Comparison of ENCODE assay signal across 7 mouse cellular contexts in the genomic region with DNA sequence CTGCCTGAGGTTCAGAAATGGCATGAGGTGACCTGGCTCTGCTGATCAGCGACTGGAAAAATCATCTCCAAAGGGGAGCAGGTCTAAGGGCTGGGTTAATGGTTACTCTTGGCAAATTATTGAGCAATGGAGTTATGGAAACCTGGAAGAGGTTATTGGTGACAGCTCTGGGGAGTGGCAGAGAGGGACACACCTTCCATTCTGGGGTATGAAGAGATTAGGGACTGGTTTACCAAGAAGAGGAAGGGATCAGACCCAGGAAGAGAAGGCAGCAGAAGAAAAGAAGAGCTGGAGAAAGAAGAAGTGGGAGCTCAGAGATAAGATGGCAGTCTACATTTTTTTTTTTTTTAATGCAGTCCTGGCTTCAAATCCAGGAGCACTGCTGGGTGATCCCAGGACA. TPM values are rescaled to one million over a fixed set of nuclear protein-coding genes. Genes with fewer than 3 reads are reported as not detected.
DNase-seq lines count a peak whose midpoint lies in the region; ATAC-seq lines count a peak whose summit lies in the region.

No protein-coding gene starts in this region.

- no peaks in the 10 kb centered on the region for H3K9me3 ChIP-seq in midbrain, embryonic 11.5 days (ENCODE audit: control insufficient read depth, low read length)
- H3K9me3 ChIP-seq in midbrain, embryonic 16.5 days (replicated peaks; ENCODE audit: control insufficient read depth, low read length, poor library complexity, severe bottlenecking): no peaks in the 10 kb centered on the region
- H3K9me3 ChIP-seq in stomach, embryonic 15.5 days: no peaks in the 10 kb centered on the region

- H3K4me1 ChIP-seq in midbrain, embryonic 11.5 days (ENCODE audit: control insufficient read depth, insufficient read depth, low read length): peaks cover 52% of the 10 kb centered on the region
- H3K4me1 ChIP-seq in midbrain, embryonic 16.5 days (ENCODE audit: control insufficient read depth, insufficient read depth, low read length): peaks cover 11% of the 10 kb centered on the region
- peaks cover 44% of the 10 kb centered on the region for H3K4me1 ChIP-seq in stomach, embryonic 15.5 days

- H3K4me2 ChIP-seq in midbrain, embryonic 11.5 days: no peak overlapping the region
- no peak overlapping the region for H3K4me2 ChIP-seq in midbrain, embryonic 16.5 days (ENCODE audit: low read length)
- peak overlapping the region; percentile 98 for H3K4me2 ChIP-seq in stomach, embryonic 15.5 days

- peak overlapping the region; percentile 57 for H3K27ac ChIP-seq in midbrain, embryonic 11.5 days (ENCODE audit: low read depth, low read length)
- no peak overlapping the region for H3K27ac ChIP-seq in midbrain, embryonic 16.5 days (ENCODE audit: low read length)
- H3K27ac ChIP-seq in stomach, embryonic 15.5 days: peak overlapping the region; percentile 98

- H3K27me3 ChIP-seq in midbrain, embryonic 11.5 days (ENCODE audit: control insufficient read depth, insufficient read depth, low read length): no peaks in the 10 kb centered on the region
- H3K27me3 ChIP-seq in midbrain, embryonic 16.5 days (ENCODE audit: control insufficient read depth, insufficient read depth, low read depth, low read length): no peaks in the 10 kb centered on the region
- H3K27me3 ChIP-seq in stomach, embryonic 15.5 days (replicated peaks): no peaks in the 10 kb centered on the region

- H3K36me3 ChIP-seq in midbrain, embryonic 11.5 days (ENCODE audit: control insufficient read depth, insufficient read depth, low read length): peaks cover 1% of the 10 kb centered on the region; the same call in 1 of the 2 replicates
- H3K36me3 ChIP-seq in midbrain, embryonic 16.5 days (ENCODE audit: control insufficient read depth, insufficient read depth, low read length): no peaks in the 10 kb centered on the region
- peaks cover 1% of the 10 kb centered on the region; the same call in 1 of the 2 replicates for H3K36me3 ChIP-seq in stomach, embryonic 15.5 days

- no peak overlapping the region for H3K4me3 ChIP-seq in midbrain, embryonic 11.5 days (ENCODE audit: low read depth, low read length)
- H3K4me3 ChIP-seq in midbrain, embryonic 16.5 days (ENCODE audit: low read depth, low read length): no peak overlapping the region
- no peak overlapping the region; the same call in 1 of the 2 replicates for H3K4me3 ChIP-seq in stomach, embryonic 15.5 days (replicated peaks)

- 66% methylated on average over 1 of the region's 1 CpGs for WGBS in midbrain, embryonic 11.5 days
- WGBS in midbrain, embryonic 16.5 days: 64% methylated on average over 1 of the region's 1 CpGs
- WGBS in stomach, embryonic 15.5 days: 31% methylated on average over 1 of the region's 1 CpGs

- no peak for DNase-seq in midbrain, embryonic 11.5 days (ENCODE audit: low spot score, missing footprints)
- peak; percentile 62 to 79 for DNase-seq in kidney, postnatal 25 days
- DNase-seq in frontal cortex, adult 2 months (ENCODE audit: extremely low spot score in 1 of 2, low spot score in 1 of 2): no peak
- DNase-seq in embryo, embryonic 10 days (ENCODE audit: low spot score): no peak

- no peak for ATAC-seq in midbrain, embryonic 11.5 days (ENCODE audit: low FRiP score)
- no peak for ATAC-seq in midbrain, embryonic 16.5 days
- ATAC-seq in granulocyte monocyte progenitor cell, adult 5-6 weeks (replicated peaks; ENCODE audit: poor library complexity, severe bottlenecking): peak; percentile 7; the same call in 1 of the 2 replicates
- no peak for ATAC-seq in stomach, embryonic 15.5 days (ENCODE audit: insufficient read depth, low FRiP score, low read depth)

- H3K9ac ChIP-seq in midbrain, embryonic 11.5 days (ENCODE audit: low read length): 0 out of 2 replicates have a peak overlapping the region, but pooled peaks have one; percentile 9
- no peak overlapping the region for H3K9ac ChIP-seq in midbrain, embryonic 16.5 days (ENCODE audit: low read depth, low read length)
- H3K9ac ChIP-seq in stomach, embryonic 15.5 days: no peak overlapping the region

RNA-seq across cellular contexts. Expression of gene Msh5, which starts 1.1 kb away (rescaled TPM):
- 5.0 and 5.2 TPM in 2 replicates for polyA plus RNA-seq in midbrain, embryonic 11.5 days (2014; fragmentation: Nextera tagmentation; extraction: Ambion mirVana)
- 1.9 and 2.4 TPM in 2 replicates for polyA plus RNA-seq in midbrain, embryonic 16.5 days (2015; fragmentation: Nextera tagmentation; extraction: Ambion mirVana)
- 0.19 and 6.8 TPM in 2 replicates for total RNA-seq in granulocyte monocyte progenitor cell, adult 5-6 weeks (2014; fragmentation: Nextera tagmentation)
- total RNA-seq in granulocyte monocyte progenitor cell, adult 5-6 weeks (2017): 0.62 and 3.6 TPM in 2 replicates
- polyA plus RNA-seq in stomach, embryonic 15.5 days (2015; fragmentation: Nextera tagmentation; extraction: Ambion mirVana): 3.8 and 4.8 TPM in 2 replicates
- polyA plus RNA-seq in frontal cortex, adult 2 months (2012; rRNA removed): 1.5 and 2.0 TPM in 2 replicates

RNA-seq across cellular contexts. Expression of gene Clic1, which starts 2.1 kb away (rescaled TPM):
- polyA plus RNA-seq in midbrain, embryonic 11.5 days (2014; fragmentation: Nextera tagmentation; extraction: Ambion mirVana): 73.8 and 83.9 TPM in 2 replicates
- polyA plus RNA-seq in midbrain, embryonic 16.5 days (2015; fragmentation: Nextera tagmentation; extraction: Ambion mirVana): 51.2 and 54.7 TPM in 2 replicates
- total RNA-seq in granulocyte monocyte progenitor cell, adult 5-6 weeks (2014; fragmentation: Nextera tagmentation): 231 and 245 TPM in 2 replicates
- total RNA-seq in granulocyte monocyte progenitor cell, adult 5-6 weeks (2017): 268 and 347 TPM in 2 replicates
- 361 and 363 TPM in 2 replicates for polyA plus RNA-seq in stomach, embryonic 15.5 days (2015; fragmentation: Nextera tagmentation; extraction: Ambion mirVana)
- 26.4 and 28.5 TPM in 2 replicates for polyA plus RNA-seq in frontal cortex, adult 2 months (2012; rRNA removed)

RNA-seq across cellular contexts. Expression of gene Ddah2, which starts 11.1 kb away (rescaled TPM):
- polyA plus RNA-seq in midbrain, embryonic 11.5 days (2014; fragmentation: Nextera tagmentation; extraction: Ambion mirVana): 614 and 653 TPM in 2 replicates
- 312 and 341 TPM in 2 replicates for polyA plus RNA-seq in midbrain, embryonic 16.5 days (2015; fragmentation: Nextera tagmentation; extraction: Ambion mirVana)
- total RNA-seq in granulocyte monocyte progenitor cell, adult 5-6 weeks (2014; fragmentation: Nextera tagmentation): 3.4 TPM in 1 of 2 replicates, not detected in the other
- 0.57 and 3.7 TPM in 2 replicates for total RNA-seq in granulocyte monocyte progenitor cell, adult 5-6 weeks (2017)
- 210 and 216 TPM in 2 replicates for polyA plus RNA-seq in stomach, embryonic 15.5 days (2015; fragmentation: Nextera tagmentation; extraction: Ambion mirVana)
- polyA plus RNA-seq in frontal cortex, adult 2 months (2012; rRNA removed): 40.8 and 42.8 TPM in 2 replicates

RNA-seq across cellular contexts. Expression of gene Ly6g6c, which starts 17.5 kb away (rescaled TPM):
- not detected in 2 replicates for polyA plus RNA-seq in midbrain, embryonic 11.5 days (2014; fragmentation: Nextera tagmentation; extraction: Ambion mirVana)
- 0.30 TPM in 1 of 2 replicates, not detected in the other for polyA plus RNA-seq in midbrain, embryonic 16.5 days (2015; fragmentation: Nextera tagmentation; extraction: Ambion mirVana)
- not detected in 2 replicates for total RNA-seq in granulocyte monocyte progenitor cell, adult 5-6 weeks (2014; fragmentation: Nextera tagmentation)
- total RNA-seq in granulocyte monocyte progenitor cell, adult 5-6 weeks (2017): not detected in 2 replicates
- polyA plus RNA-seq in stomach, embryonic 15.5 days (2015; fragmentation: Nextera tagmentation; extraction: Ambion mirVana): 6.2 and 17.2 TPM in 2 replicates
- polyA plus RNA-seq in frontal cortex, adult 2 months (2012; rRNA removed): not detected in 2 replicates

RNA-seq across cellular contexts. Expression of gene Mpig6b, which starts 18.3 kb away (rescaled TPM):
- 0.76 and 0.89 TPM in 2 replicates for polyA plus RNA-seq in midbrain, embryonic 11.5 days (2014; fragmentation: Nextera tagmentation; extraction: Ambion mirVana)
- 0.12 and 0.15 TPM in 2 replicates for polyA plus RNA-seq in midbrain, embryonic 16.5 days (2015; fragmentation: Nextera tagmentation; extraction: Ambion mirVana)
- total RNA-seq in granulocyte monocyte progenitor cell, adult 5-6 weeks (2014; fragmentation: Nextera tagmentation): not detected in 2 replicates
- total RNA-seq in granulocyte monocyte progenitor cell, adult 5-6 weeks (2017): not detected in 2 replicates
- polyA plus RNA-seq in stomach, embryonic 15.5 days (2015; fragmentation: Nextera tagmentation; extraction: Ambion mirVana): 0.44 and 0.73 TPM in 2 replicates
- 0.04 TPM in 2 replicates for polyA plus RNA-seq in frontal cortex, adult 2 months (2012; rRNA removed)

Comparison
In these comparisons a context has a peak if more than half of its experiments do, and no peak if none do; other contexts are left out.
1. DNase-seq: peak in kidney, postnatal 25 days (2 of 2); none in midbrain, embryonic 11.5 days (single experiment), frontal cortex, adult 2 months (0 of 2) and embryo, embryonic 10 days (single experiment).